Mouse (Mus musculus): Measurements from ENCODE around the gene Disc1.

Gene Disc1

DNA sequence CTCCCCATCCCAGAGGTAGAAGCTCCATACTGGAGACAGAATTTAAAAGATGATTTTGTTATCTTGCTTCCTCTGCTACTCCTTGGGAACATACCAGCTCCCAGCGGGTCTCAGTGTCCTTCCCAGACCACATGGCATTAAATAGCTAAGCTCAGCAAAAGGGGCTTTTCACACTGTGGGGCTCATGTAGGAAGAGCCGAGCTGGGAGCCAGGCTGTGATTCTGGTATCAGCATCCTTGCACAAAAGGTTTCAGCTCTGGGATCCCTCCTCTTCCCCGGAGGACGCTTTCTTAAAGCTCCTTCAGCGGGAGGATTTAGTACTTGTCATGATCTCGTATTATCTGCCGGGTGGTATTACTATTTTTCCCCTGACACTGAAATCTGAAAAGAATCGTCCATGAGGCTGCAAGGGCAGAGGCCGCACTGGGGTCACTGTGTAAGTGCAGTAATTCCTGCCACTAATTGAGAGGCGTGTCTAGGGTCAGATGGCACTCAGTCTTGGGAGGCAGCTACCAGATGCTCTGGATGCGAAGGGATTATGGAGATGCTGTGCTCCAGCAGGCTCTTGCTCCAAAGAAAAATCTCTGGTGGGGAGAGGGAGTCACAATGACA lies 223.2 kb downstream of the Disc1 start:
- no peak for DNase-seq

DNA sequence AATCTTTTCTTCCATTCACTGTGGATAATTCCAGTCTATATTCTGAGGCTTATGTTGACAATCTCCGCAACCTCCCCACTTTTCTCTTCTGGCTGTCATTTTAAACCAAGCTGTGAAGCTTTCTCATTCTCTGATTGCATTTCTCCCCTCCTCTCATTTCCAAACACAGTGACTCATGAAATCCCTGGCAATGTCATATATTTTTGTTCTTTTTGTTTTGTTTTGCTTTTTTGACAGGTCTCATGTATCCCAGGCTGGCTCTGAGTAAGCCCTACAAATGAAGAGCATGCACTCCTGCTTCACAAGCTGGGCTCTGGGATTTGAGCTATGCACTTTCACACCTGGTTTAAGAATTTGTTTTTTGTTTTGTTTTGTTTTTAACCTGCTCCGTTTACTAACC lies 225.2 kb downstream of the Disc1 start:
- DNase-seq, result no peak

DNA sequence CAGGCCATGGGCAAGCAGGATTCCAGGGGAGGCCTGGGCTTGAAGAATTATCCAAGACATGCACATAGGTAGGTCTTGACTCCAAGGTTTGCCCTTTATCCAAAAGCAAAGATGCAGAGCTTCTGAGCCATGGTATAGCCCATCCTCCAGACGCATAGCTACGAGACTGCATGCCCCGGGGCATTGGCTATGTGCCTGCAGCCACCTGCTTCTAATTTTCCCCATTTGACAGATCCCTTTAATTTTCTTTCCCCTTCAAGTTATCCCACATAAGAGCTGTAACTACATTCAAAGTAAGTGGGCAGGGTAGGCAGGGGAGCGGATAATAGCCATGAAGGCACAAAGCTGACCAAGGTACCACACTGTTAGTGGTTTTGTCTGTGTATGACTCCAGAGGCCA lies 225.9 kb downstream of the Disc1 start:
- no peak for DNase-seq

DNA sequence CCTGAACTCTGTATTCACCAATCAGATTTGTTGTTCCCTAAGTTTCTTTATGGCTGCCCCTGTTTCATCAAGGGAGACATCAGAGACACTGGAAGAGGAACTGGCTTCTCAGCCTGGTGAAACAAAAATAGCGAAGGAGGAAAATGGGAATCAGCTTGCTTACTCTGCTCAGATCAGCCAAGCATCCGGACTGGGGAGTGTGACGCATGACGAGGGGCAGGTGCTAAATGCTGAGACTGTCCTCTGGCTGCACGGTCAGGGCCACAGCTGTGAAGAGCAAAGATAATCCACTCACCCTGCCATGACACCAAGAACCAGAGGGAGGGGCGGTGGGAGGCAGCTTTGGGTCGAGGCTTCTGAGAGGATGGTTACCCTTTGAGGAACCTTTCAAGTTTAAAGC lies 228.5 kb downstream of the Disc1 start:
- no peak for DNase-seq

DNA sequence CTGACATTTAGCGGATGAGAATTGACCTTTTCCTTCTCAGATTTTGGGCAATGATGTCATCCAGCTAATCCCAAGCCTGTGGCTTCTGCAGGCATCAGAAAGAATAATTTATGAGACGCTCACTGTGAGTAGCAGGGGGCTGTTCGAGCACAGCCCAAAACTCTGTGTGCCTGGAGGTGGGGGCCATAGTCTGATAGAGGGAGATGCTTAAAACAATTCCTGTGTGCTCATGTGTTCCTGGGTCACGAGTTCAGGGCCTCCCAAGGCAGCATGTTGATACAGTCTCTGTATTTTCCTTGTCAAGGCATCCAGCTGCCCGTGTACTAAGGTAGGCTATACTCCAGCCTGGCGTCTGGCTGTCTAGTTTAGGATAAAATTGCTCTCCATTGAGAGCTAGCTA lies 229.5 kb downstream of the Disc1 start:
- no peak for DNase-seq

DNA sequence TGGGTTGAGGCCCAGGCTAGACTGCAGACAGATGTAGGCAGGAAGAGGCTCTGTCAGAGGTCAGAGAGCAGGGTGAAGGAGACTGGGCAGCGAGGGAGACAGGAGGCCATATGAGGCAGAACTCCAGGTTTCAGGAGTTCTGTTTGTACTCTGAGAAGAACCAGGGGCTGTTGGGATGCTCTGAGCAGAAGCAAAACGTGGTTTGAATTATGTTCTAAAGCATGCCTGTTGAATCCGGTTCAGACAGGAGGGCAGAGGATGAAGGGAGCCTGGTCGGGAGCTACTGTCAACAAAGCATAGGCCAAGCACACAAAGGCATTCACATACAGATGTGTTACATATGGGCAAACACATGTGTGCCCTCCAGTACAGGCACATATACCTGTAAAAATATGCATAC lies 230.9 kb downstream of the Disc1 start:
- no peak for DNase-seq

DNA sequence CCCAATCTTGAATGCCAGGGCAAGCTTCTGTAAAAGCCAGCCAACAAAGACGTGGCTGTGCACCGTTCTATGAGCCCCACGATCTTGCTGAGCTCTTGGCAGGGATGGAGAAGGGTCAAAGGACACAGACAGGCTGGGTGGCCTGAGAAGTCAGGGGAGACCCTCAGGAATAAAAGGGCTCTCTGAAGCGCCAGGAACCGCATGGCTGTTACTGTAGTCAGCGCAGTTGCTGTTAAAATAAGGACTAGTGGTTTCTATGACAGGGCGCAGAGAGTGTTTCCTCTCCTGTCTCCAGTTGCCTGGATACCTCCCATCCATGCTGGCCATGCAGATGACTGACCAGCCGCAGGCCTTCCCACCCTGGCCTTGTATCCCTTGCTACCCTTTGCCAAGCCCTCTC lies 231.4 kb downstream of the Disc1 start:
- no peak for DNase-seq

DNA sequence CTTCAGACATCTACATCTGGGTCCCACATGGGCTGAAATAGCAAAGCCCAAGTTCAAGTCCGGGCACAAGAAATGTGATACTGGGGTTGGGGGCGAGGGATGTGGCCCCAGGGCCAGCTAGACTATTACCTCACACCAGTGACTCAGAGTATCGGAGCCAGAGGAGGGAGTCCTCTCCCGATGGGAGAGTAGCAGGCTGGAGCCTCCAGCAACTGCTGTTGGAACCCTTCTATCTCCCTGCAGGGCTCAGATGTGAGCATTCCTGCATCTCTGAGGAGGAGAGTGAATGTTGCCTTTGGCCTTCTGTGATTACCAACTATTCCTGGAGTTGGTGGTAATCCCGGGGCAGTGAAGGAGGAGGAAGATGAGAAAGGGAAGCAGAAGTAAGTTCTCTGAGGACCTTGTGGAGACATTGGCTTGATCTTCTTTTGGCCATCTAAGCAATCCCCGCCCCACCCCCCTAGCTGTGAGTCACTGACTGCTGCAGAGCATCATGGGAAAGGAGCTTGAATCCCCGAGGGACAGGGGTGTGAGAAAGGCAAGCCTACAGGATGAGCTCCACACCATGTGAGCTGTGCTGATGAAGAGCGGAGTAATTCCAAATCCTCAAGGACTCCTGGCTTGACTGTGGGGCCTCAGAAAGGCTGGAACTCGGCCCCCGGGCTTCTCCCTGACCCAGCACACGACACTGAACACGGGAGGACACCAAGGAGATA lies 232.1 kb downstream of the Disc1 start:
- no peak for DNase-seq

DNA sequence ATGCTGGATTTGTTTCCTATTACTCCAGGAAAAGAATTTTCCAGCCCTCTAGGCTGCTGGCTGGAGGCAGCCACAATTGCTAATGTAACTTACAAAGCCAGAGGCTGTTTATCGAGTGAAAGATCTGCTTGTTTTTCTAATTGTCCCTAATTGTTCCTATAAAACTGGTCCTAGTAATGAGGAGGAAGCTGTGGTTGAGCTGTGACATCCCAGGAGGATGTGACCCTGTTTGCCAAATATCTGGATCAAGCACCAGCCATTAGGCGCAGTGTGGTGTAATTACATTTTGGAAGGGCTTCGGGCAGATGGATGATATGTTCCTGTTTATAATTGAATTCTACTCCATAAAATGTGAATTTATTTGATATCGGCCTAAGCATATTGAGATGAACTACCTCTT lies 233.3 kb downstream of the Disc1 start:
- no peak for DNase-seq

DNA sequence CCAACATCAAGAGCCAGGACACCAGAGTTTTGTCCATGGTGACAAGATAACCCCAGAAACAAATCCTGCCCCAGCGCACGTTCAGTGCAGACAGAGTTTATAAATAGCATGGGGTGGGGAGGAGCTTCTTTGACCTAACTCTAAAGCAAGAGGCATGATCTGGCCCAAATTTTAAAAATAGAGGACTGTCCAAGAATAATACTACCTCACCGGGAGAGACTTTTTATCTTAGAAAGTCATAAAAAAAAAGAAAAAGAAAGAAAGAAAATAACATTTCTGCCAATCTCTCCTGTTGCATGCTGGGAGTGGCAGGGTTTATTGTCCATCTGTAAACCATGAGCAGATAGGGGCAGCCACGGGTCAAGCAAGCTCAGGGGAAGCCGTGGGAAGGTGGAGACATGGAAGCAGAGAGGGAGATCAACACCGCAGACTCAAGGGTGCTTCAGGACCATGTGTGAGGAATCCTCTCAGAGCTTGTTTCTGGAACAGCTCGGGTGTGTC lies 233.9 kb downstream of the Disc1 start:
- no peak for DNase-seq

DNA sequence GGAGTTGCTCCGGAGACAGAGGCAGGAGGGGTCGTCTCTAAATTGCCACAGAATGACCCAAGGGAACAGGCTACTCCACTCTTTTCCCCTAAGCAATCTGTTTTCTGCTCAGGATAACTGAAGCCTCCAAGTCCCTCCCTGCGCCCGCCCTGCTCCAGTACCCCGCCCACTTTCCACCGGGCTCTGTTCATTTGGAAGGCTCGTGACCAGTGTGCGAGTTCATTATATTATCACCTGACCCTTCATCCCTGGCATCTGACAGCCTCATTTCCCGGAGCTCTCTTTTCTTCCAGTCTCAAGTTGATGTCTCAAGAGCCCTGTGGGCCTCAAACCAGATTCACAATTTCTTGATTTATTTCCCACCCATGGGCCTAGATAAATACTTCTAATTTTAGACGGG lies 237.5 kb downstream of the Disc1 start:
- DNase-seq, result no peak

DNA sequence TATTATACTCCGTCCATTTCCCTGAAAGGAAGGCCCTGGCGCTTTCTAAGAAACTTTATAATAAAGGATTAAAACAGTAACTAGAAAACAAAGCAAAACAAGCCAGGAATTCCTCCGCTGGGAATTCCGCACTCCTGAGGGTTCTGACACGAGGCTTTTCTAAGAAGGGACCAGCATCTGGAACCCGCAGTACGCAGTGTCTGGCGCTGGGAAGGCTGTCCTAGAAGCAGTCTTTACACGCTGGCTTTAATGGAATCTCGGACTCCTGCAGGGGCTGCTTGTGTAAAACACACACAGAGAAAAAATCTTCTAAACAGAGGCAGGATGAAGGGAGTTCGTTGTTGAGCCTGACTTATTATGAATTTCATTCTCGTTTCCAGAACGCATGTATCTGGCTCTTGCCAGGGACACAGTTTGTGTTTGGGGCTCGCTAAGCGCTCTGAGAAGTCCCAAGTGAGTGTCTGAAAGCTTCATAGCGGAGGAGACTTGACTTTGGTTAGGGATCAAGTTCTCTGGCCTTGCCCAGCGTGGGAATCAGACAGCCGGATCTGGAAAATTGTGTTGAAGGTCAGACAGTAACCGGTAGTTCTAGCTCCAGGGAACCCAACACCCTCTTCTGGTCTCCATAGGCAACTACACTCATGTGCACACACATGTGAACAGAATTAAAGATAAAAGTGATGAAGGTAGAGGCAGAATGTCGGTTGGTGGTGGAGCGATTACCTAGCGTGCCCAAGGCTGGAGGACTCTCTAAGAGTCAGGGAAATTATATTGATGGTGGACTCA lies 238.1 kb downstream of the Disc1 start:
- DNase-seq, result no peak

DNA sequence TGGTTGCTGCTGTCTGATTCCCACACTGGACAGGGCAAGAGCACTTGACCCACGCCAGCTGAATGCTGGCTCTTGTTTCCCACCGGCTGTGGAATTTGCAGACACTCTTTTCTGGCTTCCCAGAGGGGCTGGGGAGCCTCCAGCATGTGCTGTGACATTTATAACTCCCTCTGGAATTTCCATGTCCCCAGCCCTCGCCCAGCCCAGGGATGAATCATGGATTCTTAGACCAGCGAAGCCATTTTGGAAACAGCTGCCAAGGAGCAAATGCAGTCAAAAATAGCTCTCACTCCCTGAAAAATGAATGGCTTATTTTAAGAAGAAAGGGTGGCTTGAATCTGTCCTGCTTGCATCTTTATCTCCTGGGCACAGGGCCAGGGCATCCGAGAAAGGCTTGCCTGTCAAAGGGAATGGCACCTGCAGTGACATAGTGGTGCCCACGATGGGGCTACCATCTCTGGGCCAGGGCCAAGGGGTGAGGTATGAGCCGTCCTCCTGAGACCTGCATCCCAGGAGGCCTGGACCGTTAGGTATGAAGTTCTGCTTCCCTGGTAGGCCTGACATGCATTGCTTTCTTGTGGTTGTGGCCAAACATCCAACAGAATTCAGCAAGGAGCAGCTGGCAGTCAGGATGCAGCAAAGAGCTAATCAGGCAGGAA lies 239.1 kb downstream of the Disc1 start:
- DNase-seq, result no peak

DNA sequence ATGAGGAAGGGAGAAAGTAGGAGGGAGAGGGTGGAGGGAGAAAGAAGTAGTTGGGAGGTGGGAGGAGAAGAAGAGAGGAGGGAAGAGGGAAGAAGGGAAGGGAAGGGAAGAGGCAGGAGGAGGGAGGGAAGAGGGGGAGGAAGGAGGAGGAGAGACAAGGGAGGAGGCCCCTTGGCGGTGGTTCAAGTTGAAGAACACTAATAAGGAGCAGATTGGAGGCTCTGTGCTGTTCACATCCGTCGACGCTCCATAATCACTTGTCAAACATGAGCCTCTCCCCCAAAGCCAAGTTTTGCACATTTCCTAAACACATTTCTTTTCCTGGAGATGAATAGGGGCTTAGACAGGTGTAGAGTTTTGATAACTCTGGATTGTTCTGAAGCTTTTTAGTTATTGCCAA lies 245.3 kb downstream of the Disc1 start:
- DNase-seq, result no peak

DNA sequence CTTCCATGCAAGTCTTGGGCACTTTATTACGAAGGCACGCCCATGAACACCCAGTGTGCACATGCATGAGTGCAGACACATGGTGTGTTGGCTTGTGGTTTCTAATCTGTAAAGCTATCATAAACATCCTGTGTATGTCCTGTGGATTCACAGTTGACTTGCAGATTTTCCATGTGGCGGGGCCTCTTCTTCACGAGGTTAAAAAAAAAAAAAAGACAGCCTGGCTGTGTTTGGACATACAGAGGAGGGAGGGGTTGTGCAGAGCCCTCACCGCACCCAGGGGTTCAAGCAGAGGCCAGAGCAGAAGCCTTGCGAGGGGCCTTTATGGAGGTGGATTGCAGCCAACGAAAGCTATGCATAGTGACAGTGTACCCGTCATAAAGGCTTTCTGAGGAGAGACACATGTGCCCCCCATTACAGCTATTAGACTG lies 248.0 kb downstream of the Disc1 start:
- no peak for DNase-seq

DNA sequence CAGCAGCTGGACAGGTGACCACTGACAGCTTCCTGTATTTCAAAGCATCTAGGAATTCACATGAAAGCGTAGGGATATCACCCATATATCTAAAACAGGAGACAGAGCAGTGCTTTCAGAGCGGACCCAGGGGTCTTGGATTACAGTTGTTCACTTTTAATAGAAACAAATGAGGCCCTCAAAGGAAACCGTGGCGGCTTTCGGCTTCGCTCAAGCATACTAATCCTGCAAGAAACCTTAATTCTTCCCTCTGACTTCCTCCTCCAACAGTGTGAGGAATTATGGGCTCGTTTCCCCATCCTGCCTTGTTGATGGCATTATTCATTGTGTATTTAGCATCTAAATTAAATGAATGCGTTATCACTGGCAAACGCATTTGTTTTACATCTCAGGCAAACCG lies 252.7 kb downstream of the Disc1 start:
- DNase-seq, result no peak

DNA sequence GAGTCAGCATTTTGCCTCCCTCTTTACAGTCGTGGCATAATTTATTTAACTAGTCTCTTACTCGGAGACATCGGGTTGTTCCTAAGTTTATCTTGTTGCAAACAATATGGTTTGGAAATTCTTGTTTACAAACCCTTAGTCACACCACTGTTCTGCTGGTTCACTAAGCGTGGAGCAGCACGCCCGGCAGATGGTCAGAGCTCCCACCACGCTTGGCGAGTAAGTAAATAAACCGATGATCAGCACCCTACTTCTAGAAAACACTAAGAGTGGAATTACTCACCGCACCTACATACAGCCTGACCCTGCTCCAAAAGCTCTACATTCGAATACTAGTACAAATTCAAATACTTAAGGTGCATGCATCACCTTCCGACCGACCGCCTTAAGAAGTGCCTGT lies 256.0 kb downstream of the Disc1 start:
- no peak for DNase-seq

Data from thymus, postnatal 14 days (tissue).